Mouse (Mus musculus) CH12F3 (cell line): ENCODE results near the gene Gm1604a.
"Not testable (repeated sequence)": the region's sequence is repeated elsewhere in the genome, so short reads cannot be mapped to it uniquely, and the experiment has no call there.

Source experiments
- in situ Hi-C: fragments of 300-500 bp; cut with MboI; formaldehyde crosslinking; loops from 2 replicates; pipeline ENCODE4 v1.14.3; 2020; ENCODE audit warnings: low sequenced_read_pairs

The Gm1604a gene

GRCm38 (mm10) chr17:7068997-7069539, 43.7 kb downstream of the Gm1604a start:
- in situ Hi-C loops, result not testable (repeated sequence)

GRCm38 (mm10) chr17:7069561-7070240, 44.3 kb downstream of the Gm1604a start:
- in situ Hi-C loops, result not testable (repeated sequence)

GRCm38 (mm10) chr17:7074494-7074893, 49.1 kb downstream of the Gm1604a start:
- in situ Hi-C loops, result not testable (repeated sequence)

DNA sequence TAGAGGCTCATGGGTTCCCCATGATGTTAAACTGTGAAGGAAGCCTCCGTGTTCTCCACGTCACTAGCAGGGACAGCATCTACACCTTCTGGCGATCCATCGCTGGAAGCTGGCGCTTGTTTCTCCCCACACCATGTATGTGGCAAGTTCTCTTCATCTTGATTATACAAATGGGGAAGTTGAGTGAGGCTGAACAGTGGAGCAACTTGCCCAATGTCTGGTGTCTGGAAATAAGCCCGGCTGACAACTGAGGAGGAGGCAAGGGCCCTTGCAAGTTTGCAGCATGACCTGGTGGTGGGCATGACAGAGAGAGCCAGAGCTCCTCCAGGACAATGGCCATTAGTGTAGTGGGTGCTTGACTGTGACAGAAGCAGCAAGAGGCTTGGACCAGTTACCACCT, 50.2 kb downstream of the Gm1604a start:
- in situ Hi-C loops, result not testable (repeated sequence)

- in situ Hi-C loops, result not testable (repeated sequence)
These were observed 54.2 kb downstream of the Gm1604a start for GRCm38 (mm10) chr17:7079558-7079957.

DNA sequence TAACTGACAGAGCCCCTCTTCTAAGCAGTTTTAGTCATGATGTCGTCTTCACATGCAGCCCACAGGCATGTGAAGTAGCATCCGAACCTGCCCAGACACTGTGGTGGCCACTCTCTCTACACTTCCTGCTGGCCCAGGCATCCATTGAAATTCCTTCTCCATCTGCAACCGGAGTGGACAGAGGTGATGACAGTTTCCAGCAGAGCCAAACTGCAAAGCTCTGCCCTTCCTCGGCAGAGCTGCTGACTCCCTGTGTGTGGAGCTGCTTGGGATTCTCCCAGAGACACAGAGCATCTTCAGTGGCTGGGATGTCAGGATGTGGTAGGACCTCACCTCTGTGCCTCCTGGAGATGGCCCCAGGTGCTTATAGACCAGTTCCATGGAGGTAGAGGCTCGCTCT, 59.2 kb downstream of the Gm1604a start:
- in situ Hi-C loops, result not testable (repeated sequence)

DNA sequence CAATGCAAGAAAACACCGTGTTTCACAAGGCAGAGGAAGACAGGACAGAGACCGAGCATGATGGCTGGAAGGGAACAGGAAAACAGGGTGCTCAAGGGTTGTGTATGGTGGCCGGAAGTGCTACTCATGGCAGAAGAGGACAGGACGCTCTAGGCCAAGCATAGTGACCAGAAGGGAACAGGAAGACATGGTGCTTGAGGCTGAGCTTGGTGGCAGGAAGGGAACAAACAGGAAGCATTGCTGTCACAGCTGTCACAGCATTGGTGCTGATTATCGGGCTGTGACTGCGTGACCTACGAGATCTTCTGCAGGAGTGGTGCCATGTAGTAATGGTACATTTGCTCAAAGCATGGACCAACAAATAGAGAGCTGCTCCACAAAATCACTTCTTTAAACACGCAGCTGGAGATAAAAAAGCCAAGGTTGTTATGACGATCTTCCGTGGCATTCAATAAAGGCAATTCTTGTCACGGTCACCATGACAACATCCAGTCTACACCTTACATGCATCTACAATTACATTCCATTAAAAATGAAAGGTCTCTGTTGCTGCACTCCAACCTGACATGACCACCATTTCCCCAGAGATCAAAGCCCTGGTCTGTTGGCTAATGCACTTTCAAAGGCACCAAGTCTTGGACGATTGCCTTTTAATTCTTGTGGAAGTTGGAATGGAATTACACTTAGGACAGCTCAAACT, 60.3 kb downstream of the Gm1604a start:
- in situ Hi-C loops, result not testable (repeated sequence)

DNA sequence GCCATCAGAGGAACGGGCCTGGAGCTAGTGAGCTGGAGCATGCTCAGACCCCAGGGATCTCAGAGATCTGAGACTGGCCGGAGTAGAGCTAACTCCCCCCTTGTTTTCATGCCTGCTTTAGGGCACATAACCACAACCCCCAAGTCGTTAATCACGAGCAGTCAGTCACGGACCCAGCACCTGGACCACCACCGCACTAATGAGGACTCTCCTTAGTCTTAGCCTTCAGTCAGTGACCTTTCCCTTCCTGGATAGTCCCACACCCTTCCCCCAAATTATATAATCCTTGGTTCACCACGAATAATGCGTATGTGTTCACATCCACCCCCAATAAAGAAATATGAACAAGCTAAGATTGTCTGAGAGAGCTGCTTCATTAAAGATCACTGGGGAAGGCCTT, 61.5 kb downstream of the Gm1604a start:
- in situ Hi-C loops, result not testable (repeated sequence)

DNA sequence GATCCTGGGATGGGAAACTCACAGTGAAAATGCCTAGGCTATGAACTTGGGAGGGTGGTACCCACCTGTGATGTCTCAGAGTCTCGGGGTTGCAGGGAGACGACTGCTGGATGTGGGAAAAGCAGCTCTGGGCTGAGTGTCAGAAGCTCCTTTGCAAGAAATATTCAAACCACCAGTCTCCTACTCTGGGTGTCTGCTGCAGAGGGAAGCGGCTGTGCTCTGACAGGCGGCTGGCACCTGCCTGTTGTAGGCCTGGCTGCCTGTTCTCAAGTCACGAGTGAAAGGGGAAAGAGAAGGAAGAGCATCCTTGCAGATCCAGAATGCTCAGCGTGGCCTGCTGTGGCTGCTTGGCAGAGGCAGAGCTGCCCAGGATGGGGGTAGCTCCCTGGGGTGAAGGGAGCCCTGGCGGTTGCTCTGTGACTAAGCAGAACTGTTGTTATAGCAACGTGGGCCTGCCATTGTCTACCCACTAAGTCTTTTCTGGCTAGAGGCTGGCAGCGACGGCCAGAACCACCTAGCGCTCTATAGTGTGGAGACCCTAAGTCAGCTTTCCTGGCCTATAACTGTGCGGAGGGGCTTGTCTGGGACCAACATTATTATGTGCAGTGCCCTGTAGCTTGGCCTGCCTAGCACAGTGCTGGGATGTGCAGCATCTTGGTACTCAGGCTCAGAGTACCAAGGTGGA, 72.6 kb downstream of the Gm1604a start:
- in situ Hi-C loops, result not testable (repeated sequence)

GRCm38 (mm10) chr17:7099096-7099495, 73.7 kb downstream of the Gm1604a start:
- in situ Hi-C loops, result not testable (repeated sequence)

DNA sequence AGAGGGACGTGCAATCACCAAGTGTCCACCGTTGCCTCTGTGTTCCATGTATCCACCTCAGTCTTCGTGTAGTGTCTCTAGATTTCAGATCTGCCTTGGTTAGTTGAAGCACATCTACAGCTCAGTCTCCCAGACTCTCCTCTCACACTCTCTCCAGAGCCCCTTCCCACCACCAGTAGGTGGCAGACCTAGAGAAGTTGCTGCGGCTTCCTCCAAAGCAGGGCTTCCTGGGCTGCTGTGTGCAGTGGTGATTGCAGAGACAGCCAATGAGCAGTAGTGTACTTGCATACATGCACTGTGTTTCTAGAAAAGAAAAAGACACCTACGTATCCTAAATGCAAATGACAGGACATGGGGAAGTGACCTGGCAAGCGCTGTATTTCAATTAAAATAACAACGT, 77.6 kb downstream of the Gm1604a start:
- in situ Hi-C loops, result not testable (repeated sequence)

GRCm38 (mm10) chr17:7111658-7112057, 86.3 kb downstream of the Gm1604a start:
- in situ Hi-C loops, result not testable (repeated sequence)

- in situ Hi-C loops, result not testable (repeated sequence)
These were observed 90.9 kb downstream of the Gm1604a start for GRCm38 (mm10) chr17:7116265-7116664.

DNA sequence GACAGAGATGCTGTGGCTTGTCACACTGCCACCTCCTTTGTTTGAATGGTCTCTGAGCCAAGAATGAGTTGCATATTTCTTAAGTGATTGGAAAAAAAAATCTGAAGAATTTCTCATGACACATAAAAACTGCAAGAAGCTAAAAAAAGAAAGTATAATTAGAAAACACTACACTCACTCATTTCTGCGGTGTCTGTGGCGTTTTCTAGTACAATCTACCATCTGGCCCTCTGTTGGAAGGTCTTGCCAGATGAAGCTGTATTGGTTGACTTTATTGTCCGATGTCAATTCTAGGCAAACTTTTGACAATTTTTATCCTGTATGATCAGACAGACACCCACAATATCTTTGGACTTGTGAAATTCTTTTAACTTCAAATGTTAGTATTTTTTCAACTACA, 95.5 kb downstream of the Gm1604a start:
- in situ Hi-C loops, result not testable (repeated sequence)

DNA sequence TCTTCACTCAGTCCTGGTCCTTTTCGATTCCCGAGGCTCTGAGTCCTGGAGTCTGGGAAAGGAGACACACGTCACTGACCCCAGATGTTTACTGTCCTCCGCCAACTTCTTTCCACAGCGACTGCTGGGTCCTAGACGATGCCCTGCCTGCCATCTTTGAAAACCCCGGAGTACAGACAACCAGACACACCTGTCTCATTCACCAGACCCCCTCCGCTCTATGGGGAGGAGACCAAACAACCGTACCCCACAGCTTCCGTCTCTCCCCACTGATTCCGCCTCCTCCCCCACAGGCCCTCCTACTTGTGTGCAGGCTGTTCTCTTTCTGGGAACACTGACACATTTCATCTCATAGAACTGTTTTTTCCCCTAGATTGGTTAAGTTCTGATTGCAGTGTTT, 97.2 kb downstream of the Gm1604a start:
- in situ Hi-C loops, result not testable (repeated sequence)

DNA sequence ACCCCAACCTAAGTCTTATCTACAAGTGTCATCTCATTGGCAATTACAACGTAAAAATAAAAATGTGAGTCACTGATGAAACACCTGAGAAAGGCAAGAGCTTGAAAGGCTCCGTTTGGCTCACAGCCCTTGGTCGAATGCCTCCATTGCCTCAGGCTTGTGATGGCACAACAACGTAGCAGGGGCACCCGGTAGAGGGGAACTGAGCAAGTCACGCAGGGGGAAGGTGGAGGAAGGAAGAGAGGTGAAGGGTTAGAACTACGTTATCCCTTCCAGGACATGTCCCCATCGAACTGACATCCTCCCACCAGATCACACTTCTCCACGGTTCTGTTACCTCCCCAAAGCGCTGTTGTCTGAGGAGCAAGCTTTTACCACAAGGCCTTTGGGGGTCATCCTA, 101.1 kb downstream of the Gm1604a start:
- in situ Hi-C loops, result not testable (repeated sequence)

DNA sequence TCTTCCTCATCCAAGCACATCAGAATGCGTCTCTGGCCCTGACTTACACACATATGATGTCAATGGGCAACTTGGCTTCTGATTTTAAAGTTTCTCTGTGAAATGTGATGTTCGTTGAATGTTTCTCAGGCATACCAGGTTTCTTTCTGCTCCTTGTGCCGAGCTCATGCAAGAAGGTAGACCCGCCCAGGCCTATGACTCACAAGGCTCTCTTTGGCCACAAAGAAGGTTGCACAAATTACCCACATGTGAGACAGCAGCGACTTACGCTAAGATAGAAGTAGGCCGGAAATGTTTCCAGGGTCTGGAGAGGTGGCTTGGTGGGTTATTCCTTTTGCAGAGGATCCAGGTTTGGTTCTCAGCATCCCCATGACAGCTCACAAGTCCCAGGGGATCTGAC, 108.6 kb downstream of the Gm1604a start:
- in situ Hi-C loops, result not testable (repeated sequence)

DNA sequence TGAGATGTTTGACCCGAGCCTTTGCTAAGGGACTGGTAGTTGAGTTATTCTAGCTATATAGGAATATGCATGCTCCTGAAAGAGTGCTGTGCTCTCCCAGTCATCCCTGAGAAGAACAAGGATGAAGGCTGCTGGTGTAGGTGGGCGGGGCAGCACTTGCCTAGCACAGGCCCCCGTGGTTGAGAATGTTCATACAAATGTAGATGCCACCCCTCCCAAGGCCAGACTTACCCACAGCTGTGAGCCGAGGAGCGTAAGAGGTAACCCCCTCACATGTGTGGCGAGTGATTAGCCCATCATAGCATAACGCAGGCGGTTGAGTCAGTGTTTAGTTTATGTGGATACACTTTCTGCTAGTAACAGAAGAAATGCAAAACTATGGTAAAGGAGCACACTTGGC, 109.9 kb downstream of the Gm1604a start:
- in situ Hi-C loops, result not testable (repeated sequence)
